Mouse (Mus musculus): Measurements from ENCODE around the gene Plb1. TPM values are rescaled to one million over a fixed set of nuclear protein-coding genes. Genes with fewer than 3 reads are reported as not detected.

Gene Plb1
- polyA plus RNA-seq (2014; fragmentation: Nextera tagmentation; extraction: Ambion mirVana) = 0.15 and 0.22 TPM in 2 replicates

GRCm38 (mm10) chr5:32232474-32232873 lies at the start of gene Plb1:
Gene Plb1 (plus strand): TSS chr5:32232708.
- no peak within 1 kb of the TSS for H3K4me3 ChIP-seq (ENCODE audit: low read depth, low read length)

GRCm38 (mm10) chr5:32182885-32183629 lies 49.5 kb upstream of the Plb1 start:
- ATAC-seq (ENCODE audit: insufficient read depth, low FRiP score, low TSS enrichment) (no peak), DNase-seq (ENCODE audit: low spot score) (no peak)
- 69% methylated on average over 4 of the region's 4 CpGs for WGBS
- no peak overlapping the region for H3K27ac ChIP-seq (ENCODE audit: low read depth, low read length)
- H3K4me2 ChIP-seq (ENCODE audit: low read depth) = no peak overlapping the region
- H3K9me3 ChIP-seq (ENCODE audit: control insufficient read depth, low read length) = no peaks in the 10 kb centered on the region
- no peak overlapping the region for H3K9ac ChIP-seq (ENCODE audit: low read length)
- H3K36me3 ChIP-seq (ENCODE audit: control insufficient read depth, insufficient read depth, low read length) = no peaks in the 10 kb centered on the region
- no peaks in the 10 kb centered on the region for H3K27me3 ChIP-seq (ENCODE audit: control insufficient read depth, insufficient read depth, low read length)
- no peak overlapping the region for H3K4me3 ChIP-seq (ENCODE audit: low read depth, low read length)
- no peaks in the 10 kb centered on the region for H3K4me1 ChIP-seq (ENCODE audit: control insufficient read depth, insufficient read depth, low read length)

More at GRCm38 (mm10) chr5:32232474-32232873, at the start of gene Plb1:
- ATAC-seq (ENCODE audit: insufficient read depth, low FRiP score, low TSS enrichment) (no peak), DNase-seq (ENCODE audit: low spot score) (no peak)
- Histone ChIP-seq H3K9ac (ENCODE audit: low read length) (no peak within 1 kb of the TSS), H3K27me3 (ENCODE audit: control insufficient read depth, insufficient read depth, low read length) (no peaks in the 10 kb centered on the region), H3K4me2 (ENCODE audit: low read depth) (no peak within 1 kb of the TSS), H3K4me1 (ENCODE audit: control insufficient read depth, insufficient read depth, low read length) (no peaks in the 10 kb centered on the region), H3K27ac (ENCODE audit: low read depth, low read length) (no peak within 1 kb of the TSS), H3K36me3 (ENCODE audit: control insufficient read depth, insufficient read depth, low read length) (no peaks in the 10 kb centered on the region), H3K9me3 (ENCODE audit: control insufficient read depth, low read length) (no peaks in the 10 kb centered on the region)
- WGBS = 77% methylated on average over 9 of the region's 9 CpGs

DNA sequence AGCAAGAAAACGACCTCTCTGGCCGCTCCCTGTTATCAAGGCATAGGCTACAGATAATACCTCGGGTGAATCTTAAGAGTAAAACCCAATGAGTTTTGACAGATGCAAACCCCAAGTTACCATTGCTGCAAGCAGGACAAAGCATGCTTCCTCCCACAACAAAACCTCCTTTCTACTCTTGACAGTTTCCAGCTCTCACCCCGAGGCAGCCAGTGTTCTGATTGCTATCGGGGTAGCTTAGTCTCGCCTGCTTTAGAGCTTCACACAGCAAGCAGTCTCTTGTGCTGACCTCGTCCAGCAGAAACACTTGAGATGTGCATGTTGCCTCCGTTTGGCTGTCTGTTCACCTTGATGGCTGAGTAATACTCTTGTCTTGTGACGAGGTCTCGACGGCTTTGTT lies 44.8 kb upstream of the Plb1 start:
- H3K4me1 ChIP-seq (ENCODE audit: control insufficient read depth, insufficient read depth, low read length) = no peaks in the 10 kb centered on the region
- no peak overlapping the region for H3K27ac ChIP-seq (ENCODE audit: low read depth, low read length)
- H3K27me3 ChIP-seq (ENCODE audit: control insufficient read depth, insufficient read depth, low read length) = no peaks in the 10 kb centered on the region
- DNase-seq (ENCODE audit: low spot score) = no peak
- H3K4me2 ChIP-seq (ENCODE audit: low read depth) = no peak overlapping the region
- H3K36me3 ChIP-seq (ENCODE audit: control insufficient read depth, insufficient read depth, low read length) = no peaks in the 10 kb centered on the region
- 72% methylated on average over 11 of the region's 11 CpGs for whole genome bisulfite sequencing
- H3K9me3 ChIP-seq (ENCODE audit: control insufficient read depth, low read length) = no peaks in the 10 kb centered on the region
- no peak overlapping the region for H3K4me3 ChIP-seq (ENCODE audit: low read depth, low read length)
- ATAC-seq (ENCODE audit: insufficient read depth, low FRiP score, low TSS enrichment) = no peak
- H3K9ac ChIP-seq (ENCODE audit: low read length) = no peak overlapping the region

DNA sequence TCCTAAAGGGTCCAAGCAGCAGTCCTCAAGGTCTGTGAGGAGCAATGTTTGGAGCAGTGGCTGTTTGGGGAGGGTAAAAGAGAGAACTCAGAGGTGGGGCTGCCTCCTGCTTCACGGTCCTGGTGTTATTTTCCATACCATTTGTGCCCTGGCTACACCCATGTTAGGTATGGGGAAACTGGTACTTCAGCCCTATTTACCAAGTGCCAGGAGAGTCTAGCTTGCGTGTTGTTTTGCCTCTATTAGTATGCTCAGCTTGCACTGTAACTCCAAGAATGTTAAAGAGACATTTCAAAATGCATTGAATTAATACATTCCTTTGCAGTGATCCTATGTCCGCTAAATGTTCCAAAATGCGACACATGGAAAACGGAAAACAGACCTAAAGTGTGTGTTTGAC lies 41.2 kb upstream of the Plb1 start:
- no peaks in the 10 kb centered on the region for H3K27me3 ChIP-seq (ENCODE audit: control insufficient read depth, insufficient read depth, low read length)
- DNase-seq (ENCODE audit: low spot score) (no peak), ATAC-seq (ENCODE audit: insufficient read depth, low FRiP score, low TSS enrichment) (no peak)
- H3K4me1 ChIP-seq (ENCODE audit: control insufficient read depth, insufficient read depth, low read length) = no peaks in the 10 kb centered on the region
- no peaks in the 10 kb centered on the region for H3K9me3 ChIP-seq (ENCODE audit: control insufficient read depth, low read length)
- WGBS = 88% methylated on average over 5 of the region's 5 CpGs
- no peaks in the 10 kb centered on the region for H3K36me3 ChIP-seq (ENCODE audit: control insufficient read depth, insufficient read depth, low read length)
- H3K4me2 ChIP-seq (ENCODE audit: low read depth) = no peak overlapping the region
- no peak overlapping the region for H3K27ac ChIP-seq (ENCODE audit: low read depth, low read length)
- H3K9ac ChIP-seq (ENCODE audit: low read length) = no peak overlapping the region
- H3K4me3 ChIP-seq (ENCODE audit: low read depth, low read length) = no peak overlapping the region

- H3K9me3 ChIP-seq (ENCODE audit: control insufficient read depth, low read length) = no peaks in the 10 kb centered on the region
- no peak for DNase-seq (ENCODE audit: low spot score)
- no peaks in the 10 kb centered on the region for H3K4me1 ChIP-seq (ENCODE audit: control insufficient read depth, insufficient read depth, low read length)
- no peak overlapping the region for H3K4me3 ChIP-seq (ENCODE audit: low read depth, low read length)
- no peaks in the 10 kb centered on the region for H3K27me3 ChIP-seq (ENCODE audit: control insufficient read depth, insufficient read depth, low read length)
- no peak overlapping the region for H3K27ac ChIP-seq (ENCODE audit: low read depth, low read length)
- no peak overlapping the region for H3K9ac ChIP-seq (ENCODE audit: low read length)
- H3K36me3 ChIP-seq (ENCODE audit: control insufficient read depth, insufficient read depth, low read length) = no peaks in the 10 kb centered on the region
- no peak for ATAC-seq (ENCODE audit: insufficient read depth, low FRiP score, low TSS enrichment)
- no peak overlapping the region for H3K4me2 ChIP-seq (ENCODE audit: low read depth)
- WGBS = 91% methylated on average over 16 of the region's 16 CpGs
Observed at GRCm38 (mm10) chr5:32192016-32192845, 40.3 kb upstream of the Plb1 start.

GRCm38 (mm10) chr5:32194236-32194635 lies 38.3 kb upstream of the Plb1 start:
- 76% methylated on average over 4 of the region's 4 CpGs for WGBS
- Histone ChIP-seq H3K4me2 (ENCODE audit: low read depth) (no peak overlapping the region), H3K4me3 (ENCODE audit: low read depth, low read length) (no peak overlapping the region), H3K27me3 (ENCODE audit: control insufficient read depth, insufficient read depth, low read length) (no peaks in the 10 kb centered on the region), H3K9me3 (ENCODE audit: control insufficient read depth, low read length) (no peaks in the 10 kb centered on the region), H3K9ac (ENCODE audit: low read length) (no peak overlapping the region), H3K36me3 (ENCODE audit: control insufficient read depth, insufficient read depth, low read length) (no peaks in the 10 kb centered on the region), H3K4me1 (ENCODE audit: control insufficient read depth, insufficient read depth, low read length) (no peaks in the 10 kb centered on the region), H3K27ac (ENCODE audit: low read depth, low read length) (no peak overlapping the region)
- ATAC-seq (ENCODE audit: insufficient read depth, low FRiP score, low TSS enrichment) (no peak), DNase-seq (ENCODE audit: low spot score) (no peak)

- H3K36me3 ChIP-seq (ENCODE audit: control insufficient read depth, insufficient read depth, low read length) = no peaks in the 10 kb centered on the region
- no peak overlapping the region for H3K4me3 ChIP-seq (ENCODE audit: low read depth, low read length)
- H3K4me2 ChIP-seq (ENCODE audit: low read depth) = no peak overlapping the region
- no peaks in the 10 kb centered on the region for H3K9me3 ChIP-seq (ENCODE audit: control insufficient read depth, low read length)
- H3K9ac ChIP-seq (ENCODE audit: low read length) = no peak overlapping the region
- H3K27ac ChIP-seq (ENCODE audit: low read depth, low read length) = no peak overlapping the region
- H3K4me1 ChIP-seq (ENCODE audit: control insufficient read depth, insufficient read depth, low read length) = no peaks in the 10 kb centered on the region
- ATAC-seq (ENCODE audit: insufficient read depth, low FRiP score, low TSS enrichment) = no peak
- WGBS = 68% methylated on average over 12 of the region's 12 CpGs
- no peak for DNase-seq (ENCODE audit: low spot score)
- no peaks in the 10 kb centered on the region for H3K27me3 ChIP-seq (ENCODE audit: control insufficient read depth, insufficient read depth, low read length)
Observed at GRCm38 (mm10) chr5:32195857-32196609, 36.5 kb upstream of the Plb1 start.

GRCm38 (mm10) chr5:32197698-32198097 lies 34.8 kb upstream of the Plb1 start:
- H3K4me1 ChIP-seq (ENCODE audit: control insufficient read depth, insufficient read depth, low read length) = no peaks in the 10 kb centered on the region
- no peaks in the 10 kb centered on the region for H3K27me3 ChIP-seq (ENCODE audit: control insufficient read depth, insufficient read depth, low read length)
- no peak overlapping the region for H3K27ac ChIP-seq (ENCODE audit: low read depth, low read length)
- no peak overlapping the region for H3K4me2 ChIP-seq (ENCODE audit: low read depth)
- ATAC-seq (ENCODE audit: insufficient read depth, low FRiP score, low TSS enrichment) (peak; percentile 48; the same call in 1 of the 2 replicates), DNase-seq (ENCODE audit: low spot score) (peak; percentile 87)
- 20% methylated on average over 4 of the region's 4 CpGs for WGBS
- no peak overlapping the region for H3K4me3 ChIP-seq (ENCODE audit: low read depth, low read length)
- H3K9me3 ChIP-seq (ENCODE audit: control insufficient read depth, low read length) = no peaks in the 10 kb centered on the region
- H3K36me3 ChIP-seq (ENCODE audit: control insufficient read depth, insufficient read depth, low read length) = no peaks in the 10 kb centered on the region
- H3K9ac ChIP-seq (ENCODE audit: low read length) = no peak overlapping the region
